Mouse (Mus musculus) liver, embryonic 11.5 days (tissue): ENCODE results near the gene St3gal2. TPM values are rescaled to one million over a fixed set of nuclear protein-coding genes. Genes with fewer than 3 reads are reported as not detected.
A peak's percentile ranks its signal among the peaks of the same experiment; 100 is the strongest.

Experiments
- ATAC-seq: fragments of 200-750 bp; cut with Nextera tagmentation; replicated peaks from 2 replicates; pipeline ENCODE4 v1.8.0; 2017; ENCODE audit warnings: moderate number of reproducible peaks, mild to moderate bottlenecking, moderate TSS enrichment, moderate library complexity; ENCODE audit not compliant: low FRiP score
- DNase-seq: peaks from one replicate; pipeline ENCODE4 v3.0.0-alpha.2; 2017; ENCODE audit warnings: low spot score
- H3K27ac ChIP-seq: fragments of 300-500 bp; sonication (generic); 2 replicates; pipeline ENCODE4 v1.5.1; 2014; ENCODE audit warnings: mild to moderate bottlenecking, low read depth, low read length, control low read depth
- H3K27me3 ChIP-seq: fragments of 300-500 bp; sonication (generic); replicated peaks from 2 replicates; pipeline ENCODE4 v1.6.1; 2014; ENCODE audit warnings: low read length, mixed read lengths; ENCODE audit not compliant: control insufficient read depth, insufficient read depth
- H3K36me3 ChIP-seq: fragments of 300-500 bp; sonication (generic); 2 replicates; pipeline ENCODE4 v1.6.1; 2014; ENCODE audit warnings: mild to moderate bottlenecking, low read length, moderate library complexity, mixed read lengths; ENCODE audit not compliant: control insufficient read depth, insufficient read depth
- H3K4me1 ChIP-seq: fragments of 300-500 bp; sonication (generic); replicated peaks from 2 replicates; pipeline ENCODE4 v1.6.1; 2014; ENCODE audit warnings: low read length, mixed read lengths; ENCODE audit not compliant: control insufficient read depth, insufficient read depth
- H3K4me2 ChIP-seq: fragments of 300-500 bp; sonication (generic); 2 replicates; pipeline ENCODE4 v1.6.1; 2014; ENCODE audit warnings: mild to moderate bottlenecking, control low read depth, moderate library complexity
- H3K4me3 ChIP-seq: fragments of 300-500 bp; sonication (generic); 2 replicates; pipeline ENCODE4 v1.5.1; 2014; ENCODE audit warnings: low read depth, low read length, control low read depth
- H3K9ac ChIP-seq: fragments of 300-500 bp; sonication (generic); 2 replicates; pipeline ENCODE4 v1.6.1; 2014; ENCODE audit warnings: low read depth, low read length, control low read depth
- H3K9me3 ChIP-seq: fragments of 300-500 bp; sonication (generic); 2 replicates; pipeline ENCODE4 v1.6.1; 2016; ENCODE audit warnings: low read length, inconsistent platforms, mixed read lengths; ENCODE audit not compliant: control insufficient read depth
- WGBS: fragments of 180-500 bp; shearing (Covaris S2); extraction: QIAGEN DNeasy Blood & Tissue Kit; methylation state at CpG from one replicate; pipeline ENCODE4 v1.1.7; 2014; 5-methylcytosine and 5-hydroxymethylcytosine counted together
- polyA plus RNA-seq: library from polyadenylated mRNA; unstranded; fragments of >200 nt; fragmentation: Nextera tagmentation; extraction: Ambion mirVana; gene quantifications from 2 replicates; pipeline ENCODE4 v1.2.1, GENCODE M21; 2014

Gene St3gal2
- polyA plus RNA-seq, 1 experiment from 2014 or later, result 21.9 TPM

DNA sequence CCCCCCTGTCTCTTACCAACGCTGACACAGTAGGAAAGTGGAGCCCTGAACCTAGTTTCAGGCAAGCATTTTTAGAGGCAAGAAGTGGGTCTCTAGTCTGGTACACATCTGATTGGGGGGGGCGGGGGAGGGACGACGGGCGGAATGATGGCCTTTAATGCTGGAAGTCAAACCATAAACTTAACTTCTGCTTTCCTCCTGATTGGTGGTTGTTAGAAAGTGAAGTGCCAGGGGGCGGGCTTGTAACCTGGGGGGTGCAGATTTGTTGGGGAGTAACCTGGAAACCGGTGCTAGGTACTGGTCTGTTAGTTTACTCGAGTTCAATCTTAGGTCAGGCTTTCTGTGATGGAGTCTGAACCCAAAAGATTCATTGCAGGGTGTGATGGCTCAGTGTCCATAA lies 1.3 kb upstream of the St3gal2 start:
- Histone ChIP-seq H3K9me3 (no peaks in the 10 kb centered on the region), H3K4me3 (no peak overlapping the region), H3K4me2 (no peak overlapping the region), H3K27me3 (no peaks in the 10 kb centered on the region), H3K27ac (no peak overlapping the region), H3K36me3 (no peaks in the 10 kb centered on the region), H3K4me1 (peaks cover 25% of the 10 kb centered on the region), H3K9ac (no peak overlapping the region)
- no peak for ATAC-seq
- DNase-seq, result no peak
- WGBS, result 63% methylated on average over 8 of the region's 8 CpGs

- 3% methylated on average over 26 of the region's 37 CpGs for WGBS
- H3K4me1 ChIP-seq, result peaks cover 35% of the 10 kb centered on the region
Observed at GRCm38 (mm10) chr8:110920032-110920772, 480 bp downstream of the St3gal2 start.

GRCm38 (mm10) chr8:110920773-110921277 lies 1.1 kb downstream of the St3gal2 start:
- peak overlapping the region; percentile 95 for H3K27ac ChIP-seq
- peak overlapping the region; percentile 94 for H3K9ac ChIP-seq
- ATAC-seq (no peak), DNase-seq (no peak)
- peak overlapping the region; percentile 95 for H3K4me2 ChIP-seq
- H3K27me3 ChIP-seq, result no peaks in the 10 kb centered on the region
- H3K9me3 ChIP-seq, result no peaks in the 10 kb centered on the region
- peak overlapping the region; percentile 94 for H3K4me3 ChIP-seq
- H3K4me1 ChIP-seq, result peaks cover 41% of the 10 kb centered on the region
- H3K36me3 ChIP-seq, result no peaks in the 10 kb centered on the region
- WGBS, result 32% methylated on average over 3 of the region's 3 CpGs

More at GRCm38 (mm10) chr8:110920032-110920772, 480 bp downstream of the St3gal2 start:
- Histone ChIP-seq H3K9me3 (no peaks in the 10 kb centered on the region), H3K27ac (peak overlapping the region; percentile 95), H3K4me3 (peak overlapping the region; percentile 94), H3K27me3 (no peaks in the 10 kb centered on the region), H3K4me2 (peak overlapping the region; percentile 95), H3K36me3 (no peaks in the 10 kb centered on the region), H3K9ac (peak overlapping the region; percentile 94)
- DNase-seq, result no peak
- no peak; the same call in none of the 2 replicates for ATAC-seq

- no peaks in the 10 kb centered on the region for H3K36me3 ChIP-seq
- peak; percentile 69 for DNase-seq
- peak overlapping the region; percentile 95 for H3K4me2 ChIP-seq
- H3K4me1 ChIP-seq, result peaks cover 49% of the 10 kb centered on the region
- ATAC-seq, result peak; percentile 81
- H3K27me3 ChIP-seq, result no peaks in the 10 kb centered on the region
- H3K27ac ChIP-seq, result peak overlapping the region; percentile 95
- no peaks in the 10 kb centered on the region for H3K9me3 ChIP-seq
- 19% methylated on average over 7 of the region's 7 CpGs for WGBS
- peak overlapping the region; percentile 94 for H3K4me3 ChIP-seq
- peak overlapping the region; percentile 94 for H3K9ac ChIP-seq
Observed at GRCm38 (mm10) chr8:110921492-110922230, 1.9 kb downstream of the St3gal2 start.

DNA sequence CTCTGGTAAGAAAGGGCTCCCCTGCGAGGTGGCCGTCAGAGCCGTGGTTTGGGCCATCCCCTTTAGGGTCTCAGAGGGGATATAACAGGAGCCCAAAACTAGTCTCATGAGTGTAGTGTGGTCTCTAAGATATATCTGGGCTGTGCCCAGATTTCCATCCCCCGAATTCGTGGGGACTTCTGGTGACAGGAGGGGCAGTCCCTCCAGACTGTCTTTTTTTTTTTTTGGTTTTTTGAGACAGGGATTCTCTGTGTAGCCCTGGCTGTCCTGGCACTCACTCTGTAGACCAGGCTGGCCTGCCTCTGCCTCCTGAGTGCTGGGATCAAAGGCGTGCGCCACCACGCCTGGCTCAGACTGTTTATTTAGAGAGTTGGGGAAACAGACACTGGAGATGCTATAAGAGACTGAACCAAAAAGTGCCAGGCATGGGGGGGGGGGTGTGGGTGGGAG lies 6.0 kb downstream of the St3gal2 start:
- Histone ChIP-seq H3K4me2 (no peak overlapping the region; the same call in 1 of the 2 replicates), H3K27ac (peak overlapping the region; percentile 19; the same call in 1 of the 2 replicates)
- WGBS, result 79% methylated on average over 8 of the region's 8 CpGs

GRCm38 (mm10) chr8:110926690-110927089 lies 7.0 kb downstream of the St3gal2 start:
- no peak overlapping the region for H3K4me3 ChIP-seq
- peak overlapping the region; percentile 32; the same call in 1 of the 2 replicates for H3K27ac ChIP-seq
- no peaks in the 10 kb centered on the region for H3K9me3 ChIP-seq
- H3K27me3 ChIP-seq, result no peaks in the 10 kb centered on the region
- peak overlapping the region; percentile 20; the same call in 1 of the 2 replicates for H3K4me2 ChIP-seq
- H3K36me3 ChIP-seq, result peaks cover 2% of the 10 kb centered on the region; the same call in 1 of the 2 replicates
- DNase-seq, result no peak
- no peak overlapping the region for H3K9ac ChIP-seq
- no peak for ATAC-seq
- 44% methylated on average over 5 of the region's 5 CpGs for WGBS
- peaks cover 83% of the 10 kb centered on the region for H3K4me1 ChIP-seq

More for the DNA sequence above, 6.0 kb downstream of the St3gal2 start:
- Histone ChIP-seq H3K9me3 (no peaks in the 10 kb centered on the region), H3K4me1 (peaks cover 83% of the 10 kb centered on the region), H3K9ac (no peak overlapping the region), H3K4me3 (no peak overlapping the region), H3K27me3 (no peaks in the 10 kb centered on the region), H3K36me3 (peaks cover 1% of the 10 kb centered on the region; the same call in 1 of the 2 replicates)
- no peak for DNase-seq
- ATAC-seq, result no peak

GRCm38 (mm10) chr8:110928435-110928834 lies 8.7 kb downstream of the St3gal2 start:
- Histone ChIP-seq H3K27ac (peak overlapping the region; percentile 77), H3K9me3 (no peaks in the 10 kb centered on the region), H3K4me1 (peaks cover 87% of the 10 kb centered on the region), H3K9ac (no peak overlapping the region; the same call in 1 of the 2 replicates), H3K36me3 (peaks cover 2% of the 10 kb centered on the region; the same call in 1 of the 2 replicates), H3K27me3 (no peaks in the 10 kb centered on the region), H3K4me3 (no peak overlapping the region), H3K4me2 (peak overlapping the region; percentile 58)
- DNase-seq, result no peak
- ATAC-seq, result no peak; the same call in 1 of the 2 replicates
- 40% methylated on average over 7 of the region's 7 CpGs for WGBS

DNA sequence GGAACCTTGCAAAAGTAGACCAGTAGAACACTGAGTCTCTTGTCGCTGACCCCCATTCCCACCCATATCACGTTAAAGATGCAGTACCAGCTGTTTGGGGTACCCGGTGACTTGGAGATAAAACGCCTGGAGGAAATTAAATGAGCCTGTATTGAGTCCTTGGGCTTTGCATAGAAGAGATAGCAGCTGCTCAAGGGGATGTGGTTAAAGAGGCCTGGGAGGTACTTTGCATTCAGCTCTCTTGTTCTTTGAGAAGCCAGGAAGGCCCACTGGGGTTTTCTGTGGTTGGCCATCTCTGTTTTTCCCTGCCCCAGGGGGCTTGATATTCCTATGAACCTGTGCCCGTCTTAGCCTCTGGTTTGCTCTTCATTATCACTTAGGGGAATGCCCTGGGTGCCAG lies 9.3 kb downstream of the St3gal2 start:
- peaks cover 2% of the 10 kb centered on the region; the same call in 1 of the 2 replicates for H3K36me3 ChIP-seq
- peaks cover 88% of the 10 kb centered on the region for H3K4me1 ChIP-seq
- H3K4me3 ChIP-seq, result no peak overlapping the region
- peak overlapping the region; percentile 58 for H3K4me2 ChIP-seq
- no peaks in the 10 kb centered on the region for H3K9me3 ChIP-seq
- peak overlapping the region; percentile 25; the same call in 1 of the 2 replicates for H3K9ac ChIP-seq
- H3K27ac ChIP-seq, result peak overlapping the region; percentile 82
- ATAC-seq (peak; percentile 85), DNase-seq (no peak)
- WGBS, result 33% methylated on average over 5 of the region's 5 CpGs
- no peaks in the 10 kb centered on the region for H3K27me3 ChIP-seq
